Mouse (Mus musculus) kidney, embryonic 15.5 days (tissue): ENCODE measurements at regions not wholly inside any gene's neighbourhood (a gene's known extent, or its start where the extent isn't known, plus 50 kb on each side); places are given as distances from the start of the nearest gene placed in this dataset.
A peak's percentile ranks its signal among the peaks of the same experiment; 100 is the strongest.

Experiments
- ATAC-seq: fragments of 200-750 bp; cut with Nextera tagmentation; replicated peaks from 2 replicates; pipeline ENCODE4 v1.8.0; 2017; ENCODE audit warnings: moderate TSS enrichment; ENCODE audit not compliant: low FRiP score
- H3K27ac ChIP-seq: fragments of 300-500 bp; sonication (generic); 2 replicates; pipeline ENCODE4 v1.5.1; 2015; ENCODE audit warnings: mild to moderate bottlenecking, inconsistent platforms
- H3K27me3 ChIP-seq: fragments of 300-500 bp; sonication (generic); 2 replicates; pipeline ENCODE4 v1.6.1; 2015; ENCODE audit warnings: inconsistent platforms
- H3K36me3 ChIP-seq: fragments of 300-500 bp; sonication (generic); 2 replicates; pipeline ENCODE4 v1.6.1; 2015; ENCODE audit warnings: inconsistent platforms
- H3K4me1 ChIP-seq: fragments of 300-500 bp; sonication (generic); 2 replicates; pipeline ENCODE4 v1.6.1; 2015; ENCODE audit warnings: inconsistent platforms
- H3K4me2 ChIP-seq: fragments of 300-500 bp; sonication (generic); 2 replicates; pipeline ENCODE4 v1.6.1; 2015; ENCODE audit warnings: moderate library complexity, mild to moderate bottlenecking, inconsistent platforms
- H3K4me3 ChIP-seq: fragments of 300-500 bp; sonication (generic); replicated peaks from 2 replicates; pipeline ENCODE4 v1.5.1; 2015; ENCODE audit warnings: mild to moderate bottlenecking, inconsistent platforms
- H3K9ac ChIP-seq: fragments of 300-500 bp; sonication (generic); 2 replicates; pipeline ENCODE4 v1.6.1; 2015; ENCODE audit warnings: mild to moderate bottlenecking, inconsistent platforms
- H3K9me3 ChIP-seq: fragments of 300-500 bp; sonication (generic); replicated peaks from 2 replicates; pipeline ENCODE4 v1.6.1; 2016; ENCODE audit warnings: inconsistent platforms
- WGBS: fragments of 180-500 bp; shearing (Covaris S2); methylation state at CpG from one replicate; pipeline ENCODE4 v1.1.7; 2015; ENCODE audit warnings: mixed read lengths; 5-methylcytosine and 5-hydroxymethylcytosine counted together

DNA sequence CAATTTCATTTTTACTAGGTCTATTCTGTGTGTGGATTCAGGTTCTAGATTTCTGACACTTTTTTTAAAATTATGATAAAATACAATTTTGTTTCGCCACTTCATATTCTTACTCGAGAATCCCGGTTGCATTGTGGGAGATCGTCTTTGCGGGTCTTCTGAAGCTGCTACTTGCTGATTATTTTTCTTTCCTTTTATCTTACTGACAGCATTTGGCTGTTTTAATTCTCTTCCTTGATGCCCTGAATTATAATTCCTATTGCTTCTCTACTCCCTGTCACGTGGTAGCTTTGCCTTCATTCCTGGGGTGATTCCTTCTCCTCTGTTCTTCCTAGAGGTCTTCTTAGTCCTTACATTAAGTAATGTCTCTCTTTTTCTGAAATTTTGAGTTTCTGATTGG is 193.8 kb upstream of the Tent5a start:
- no peak for ATAC-seq
- Histone ChIP-seq H3K27ac (no peak overlapping the region), H3K36me3 (no peaks in the 10 kb centered on the region), H3K27me3 (no peaks in the 10 kb centered on the region), H3K9me3 (no peaks in the 10 kb centered on the region), H3K4me3 (no peak overlapping the region), H3K9ac (no peak overlapping the region), H3K4me1 (no peaks in the 10 kb centered on the region), H3K4me2 (no peak overlapping the region)
- 73% methylated on average over 6 of the region's 6 CpGs for WGBS

GRCm38 (mm10) chr9:85499006-85499405 is 171.9 kb upstream of the Tent5a start:
- no peaks in the 10 kb centered on the region for H3K9me3 ChIP-seq
- H3K27ac ChIP-seq, result no peak overlapping the region
- ATAC-seq, result peak; percentile 73; the same call in 1 of the 2 replicates
- H3K4me2 ChIP-seq, result no peak overlapping the region
- no peak overlapping the region for H3K9ac ChIP-seq
- H3K36me3 ChIP-seq, result no peaks in the 10 kb centered on the region
- 49% methylated on average over 4 of the region's 4 CpGs for WGBS
- H3K4me1 ChIP-seq, result no peaks in the 10 kb centered on the region
- no peaks in the 10 kb centered on the region for H3K27me3 ChIP-seq
- no peak overlapping the region for H3K4me3 ChIP-seq

DNA sequence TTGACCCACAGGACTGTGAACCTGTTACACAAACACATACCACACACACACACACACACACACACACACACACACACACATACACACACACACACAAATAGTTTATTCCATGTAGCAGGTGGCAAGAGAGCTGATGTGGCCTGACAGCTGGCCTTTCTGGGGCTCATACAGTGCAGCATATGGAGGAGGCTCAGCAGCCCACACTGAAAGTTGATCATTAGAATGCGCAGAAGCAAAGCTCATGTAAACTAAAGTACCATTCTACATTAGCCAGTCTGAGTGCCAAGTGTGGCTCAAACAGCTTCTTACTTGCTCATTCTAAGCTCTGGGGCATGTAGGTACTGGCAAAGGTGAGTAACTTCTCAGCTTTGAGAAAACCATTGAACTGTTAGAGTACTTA is 170.2 kb upstream of the Tent5a start:
- H3K9ac ChIP-seq, result no peak overlapping the region
- 81% methylated on average over 1 of the region's 1 CpGs for WGBS
- no peak overlapping the region for H3K4me2 ChIP-seq
- H3K27ac ChIP-seq, result no peak overlapping the region
- H3K4me3 ChIP-seq, result no peak overlapping the region
- no peaks in the 10 kb centered on the region for H3K36me3 ChIP-seq
- ATAC-seq, result no peak; the same call in 1 of the 2 replicates
- H3K27me3 ChIP-seq, result no peaks in the 10 kb centered on the region
- no peaks in the 10 kb centered on the region for H3K9me3 ChIP-seq
- H3K4me1 ChIP-seq, result no peaks in the 10 kb centered on the region

GRCm38 (mm10) chr9:85496506-85497239 is 169.5 kb upstream of the Tent5a start:
- no peak overlapping the region for H3K27ac ChIP-seq
- no peaks in the 10 kb centered on the region for H3K36me3 ChIP-seq
- no peaks in the 10 kb centered on the region for H3K4me1 ChIP-seq
- H3K27me3 ChIP-seq, result no peaks in the 10 kb centered on the region
- H3K9me3 ChIP-seq, result no peaks in the 10 kb centered on the region
- H3K4me3 ChIP-seq, result no peak overlapping the region
- H3K4me2 ChIP-seq, result no peak overlapping the region
- no peak overlapping the region for H3K9ac ChIP-seq
- no peak for ATAC-seq
- WGBS, result 51% methylated on average over 8 of the region's 8 CpGs

GRCm38 (mm10) chr9:85495056-85495455 is 167.9 kb upstream of the Tent5a start:
- no peak for ATAC-seq
- 49% methylated on average over 4 of the region's 4 CpGs for WGBS
- H3K4me3 ChIP-seq, result no peak overlapping the region
- H3K4me2 ChIP-seq, result no peak overlapping the region
- H3K9me3 ChIP-seq, result no peaks in the 10 kb centered on the region
- no peaks in the 10 kb centered on the region for H3K4me1 ChIP-seq
- H3K27ac ChIP-seq, result no peak overlapping the region
- H3K36me3 ChIP-seq, result no peaks in the 10 kb centered on the region
- H3K27me3 ChIP-seq, result no peaks in the 10 kb centered on the region
- H3K9ac ChIP-seq, result no peak overlapping the region

- no peak overlapping the region for H3K4me3 ChIP-seq
- no peak overlapping the region for H3K4me2 ChIP-seq
- no peak overlapping the region for H3K9ac ChIP-seq
- no peak for ATAC-seq
- H3K4me1 ChIP-seq, result no peaks in the 10 kb centered on the region
- no peaks in the 10 kb centered on the region for H3K9me3 ChIP-seq
- no peak overlapping the region for H3K27ac ChIP-seq
- H3K36me3 ChIP-seq, result no peaks in the 10 kb centered on the region
- H3K27me3 ChIP-seq, result no peaks in the 10 kb centered on the region
- WGBS, result 73% methylated on average over 4 of the region's 4 CpGs
Observed at GRCm38 (mm10) chr9:85493760-85494159, 166.6 kb upstream of the Tent5a start.

DNA sequence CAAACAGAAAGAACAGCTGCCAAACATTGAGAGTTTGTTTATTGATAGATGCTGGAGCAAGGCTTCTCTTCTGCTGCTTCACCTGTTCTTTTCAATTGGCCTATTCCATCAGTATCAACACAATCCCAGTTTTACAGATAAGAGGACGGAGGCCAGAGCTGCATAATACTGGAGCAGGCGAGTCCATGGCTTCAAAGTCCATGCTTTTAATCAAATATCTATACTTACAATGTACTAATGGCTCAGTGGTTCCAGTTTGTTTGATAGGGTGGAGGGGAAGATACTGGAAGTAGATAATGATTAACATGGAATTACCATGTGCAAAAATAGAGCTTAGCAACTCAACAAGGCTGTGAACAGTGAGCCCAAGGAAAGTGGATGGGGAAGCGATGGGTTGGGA is 163.2 kb upstream of the Tent5a start:
- Histone ChIP-seq H3K9ac (no peak overlapping the region), H3K27ac (no peak overlapping the region), H3K4me2 (no peak overlapping the region), H3K27me3 (no peaks in the 10 kb centered on the region), H3K9me3 (no peaks in the 10 kb centered on the region), H3K4me3 (no peak overlapping the region), H3K4me1 (no peaks in the 10 kb centered on the region), H3K36me3 (no peaks in the 10 kb centered on the region)
- ATAC-seq, result no peak
- WGBS, result 87% methylated on average over 3 of the region's 3 CpGs

DNA sequence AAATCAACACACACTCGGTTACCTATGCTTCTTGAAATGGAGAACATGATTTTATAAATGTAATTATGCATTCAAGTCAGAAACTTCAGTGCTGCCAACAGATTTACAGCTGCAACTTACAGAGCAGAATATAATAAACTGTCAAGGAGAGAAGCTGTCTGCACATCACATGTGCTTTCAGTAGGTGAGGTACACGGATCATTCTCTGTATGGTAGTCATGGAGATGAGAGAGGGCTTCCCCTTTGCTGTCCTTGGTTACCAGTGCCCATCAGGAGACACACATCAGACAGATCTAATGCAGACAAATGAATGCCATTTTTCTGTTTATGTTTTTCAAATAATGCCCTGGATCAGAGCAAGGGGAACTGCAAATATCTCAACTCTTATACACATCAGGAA is 160.8 kb upstream of the Tent5a start:
- Histone ChIP-seq H3K9ac (no peak overlapping the region), H3K27ac (no peak overlapping the region), H3K4me2 (no peak overlapping the region), H3K36me3 (no peaks in the 10 kb centered on the region), H3K4me1 (no peaks in the 10 kb centered on the region), H3K9me3 (no peaks in the 10 kb centered on the region), H3K4me3 (no peak overlapping the region), H3K27me3 (no peaks in the 10 kb centered on the region)
- no peak for ATAC-seq
- WGBS, result 55% methylated on average over 2 of the region's 2 CpGs

GRCm38 (mm10) chr9:85487052-85487668 is 160.0 kb upstream of the Tent5a start:
- H3K4me3 ChIP-seq, result no peak overlapping the region
- no peak overlapping the region for H3K4me2 ChIP-seq
- no peak for ATAC-seq
- 42% methylated on average over 3 of the region's 3 CpGs for WGBS
- no peaks in the 10 kb centered on the region for H3K9me3 ChIP-seq
- H3K27ac ChIP-seq, result no peak overlapping the region
- no peaks in the 10 kb centered on the region for H3K27me3 ChIP-seq
- no peak overlapping the region for H3K9ac ChIP-seq
- H3K4me1 ChIP-seq, result no peaks in the 10 kb centered on the region
- H3K36me3 ChIP-seq, result no peaks in the 10 kb centered on the region

DNA sequence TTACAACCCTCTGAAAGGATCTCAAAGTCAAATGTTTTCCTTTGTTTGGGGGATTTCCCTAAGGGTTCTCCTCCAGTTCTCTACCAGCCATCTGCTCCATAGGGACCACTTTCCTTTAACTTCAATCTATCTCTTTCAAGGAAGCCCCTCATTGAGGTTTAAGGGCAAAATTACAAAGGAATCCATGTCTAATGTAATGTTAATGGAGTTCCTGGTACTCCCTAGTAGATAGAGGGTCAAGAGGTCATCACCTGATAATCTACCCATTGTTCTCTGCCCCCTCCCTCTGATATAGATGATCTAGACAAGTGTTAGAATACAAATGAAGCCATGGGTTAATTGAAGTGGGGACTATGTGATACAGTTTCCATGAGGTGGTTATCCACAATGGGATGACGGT is 158.6 kb upstream of the Tent5a start:
- WGBS, result 75% methylated on average over 1 of the region's 1 CpGs

DNA sequence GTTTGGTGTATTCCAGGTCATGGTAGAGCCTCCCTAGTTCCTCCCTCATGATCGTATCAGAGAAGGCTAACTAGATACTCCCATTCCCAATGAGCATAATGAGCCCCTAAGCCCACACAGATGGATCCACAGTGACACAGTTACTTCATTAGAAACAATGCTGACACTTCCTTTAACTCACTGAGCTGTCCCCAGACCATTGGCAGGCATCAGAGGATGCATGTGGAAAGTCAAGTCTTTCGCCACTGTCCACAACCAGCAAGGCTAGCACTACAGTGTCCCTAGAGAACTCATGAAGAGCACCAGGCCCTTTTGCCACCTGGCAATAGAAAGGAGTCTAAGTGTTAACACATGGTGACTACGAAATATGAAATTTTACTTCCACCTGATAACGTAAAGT is 156.1 kb upstream of the Tent5a start:
- no peak overlapping the region for H3K4me2 ChIP-seq
- H3K27ac ChIP-seq, result no peak overlapping the region
- no peaks in the 10 kb centered on the region for H3K36me3 ChIP-seq
- no peaks in the 10 kb centered on the region for H3K4me1 ChIP-seq
- no peak overlapping the region for H3K4me3 ChIP-seq
- WGBS, result 92% methylated on average over 4 of the region's 4 CpGs
- no peaks in the 10 kb centered on the region for H3K27me3 ChIP-seq
- H3K9ac ChIP-seq, result no peak overlapping the region
- ATAC-seq, result no peak
- no peaks in the 10 kb centered on the region for H3K9me3 ChIP-seq

More for the DNA sequence above, 158.6 kb upstream of the Tent5a start:
- Histone ChIP-seq H3K27ac (no peak overlapping the region), H3K27me3 (no peaks in the 10 kb centered on the region), H3K4me3 (no peak overlapping the region), H3K4me1 (no peaks in the 10 kb centered on the region), H3K4me2 (no peak overlapping the region), H3K9ac (no peak overlapping the region), H3K9me3 (no peaks in the 10 kb centered on the region), H3K36me3 (no peaks in the 10 kb centered on the region)
- ATAC-seq, result no peak

GRCm38 (mm10) chr9:85480566-85480965 is 153.4 kb upstream of the Tent5a start:
- H3K9me3 ChIP-seq, result no peaks in the 10 kb centered on the region
- WGBS, result 76% methylated on average over 2 of the region's 2 CpGs
- H3K27me3 ChIP-seq, result no peaks in the 10 kb centered on the region
- no peak for ATAC-seq
- H3K4me3 ChIP-seq, result no peak overlapping the region
- no peak overlapping the region for H3K4me2 ChIP-seq
- no peak overlapping the region for H3K27ac ChIP-seq
- no peak overlapping the region for H3K9ac ChIP-seq
- no peaks in the 10 kb centered on the region for H3K4me1 ChIP-seq
- no peaks in the 10 kb centered on the region for H3K36me3 ChIP-seq

- Histone ChIP-seq H3K4me1 (no peaks in the 10 kb centered on the region), H3K27ac (no peak overlapping the region), H3K36me3 (no peaks in the 10 kb centered on the region), H3K4me2 (no peak overlapping the region), H3K9ac (no peak overlapping the region), H3K4me3 (no peak overlapping the region), H3K27me3 (no peaks in the 10 kb centered on the region), H3K9me3 (no peaks in the 10 kb centered on the region)
- WGBS, result 69% methylated on average over 3 of the region's 3 CpGs
- no peak for ATAC-seq
Observed at GRCm38 (mm10) chr9:85475214-85475613, 148.1 kb upstream of the Tent5a start.
